Mouse (Mus musculus) heart, adult 2 months (tissue): Measurements from ENCODE around the gene Cavin4. TPM values are rescaled to one million over a fixed set of nuclear protein-coding genes. Genes with fewer than 3 reads are reported as not detected.
A peak's percentile ranks its signal among the peaks of the same experiment; 100 is the strongest.
"Not testable (repeated sequence)": the region's sequence is repeated elsewhere in the genome, so short reads cannot be mapped to it uniquely, and the experiment has no call there.

ENCODE experiments used
- DNase-seq, 2 experiments: peaks; one replicate each; pipeline ENCODE4 v3.0.0; 2021
- H3K27ac ChIP-seq: fragments of 200-600 bp; 2 replicates; pipeline ENCODE4 v1.8.1; 2022
- H3K27me3 ChIP-seq: fragments of 200-500 bp; 2 replicates; pipeline ENCODE4 v1.6.1; 2012; ENCODE audit warnings: mild to moderate bottlenecking, low read length, inconsistent platforms, mixed read lengths; ENCODE audit not compliant: control insufficient read depth, insufficient read depth
- H3K36me3 ChIP-seq: fragments of 200-500 bp; 2 replicates; pipeline ENCODE4 v1.6.1; 2012; ENCODE audit warnings: low read length, inconsistent platforms; ENCODE audit not compliant: control insufficient read depth, insufficient read depth
- H3K4me1 ChIP-seq: fragments of 200-500 bp; 2 replicates; pipeline ENCODE4 v1.6.1; 2011; ENCODE audit warnings: low read length; ENCODE audit not compliant: control insufficient read depth, insufficient read depth
- H3K4me3 ChIP-seq: fragments of 200-600 bp; 2 replicates; pipeline ENCODE4 v1.8.1; 2022
- H3K79me2 ChIP-seq: fragments of 200-500 bp; replicated peaks from 2 replicates; pipeline ENCODE4 v1.6.1; 2012; ENCODE audit warnings: mild to moderate bottlenecking, inconsistent platforms, low read length, moderate library complexity, mixed read lengths; ENCODE audit not compliant: control insufficient read depth, insufficient read depth
- H3K9ac ChIP-seq: fragments of 200-500 bp; 2 replicates; pipeline ENCODE4 v1.6.1; 2012; ENCODE audit warnings: low read depth, mild to moderate bottlenecking, control low read depth, inconsistent platforms, low read length, mixed read lengths
- CTCF ChIP-seq: fragments of 200-600 bp; IDR thresholded peaks from 2 replicates; pipeline ENCODE4 v1.8.1; 2022; ENCODE audit warnings: antibody characterized with exemption, mild to moderate bottlenecking, moderate library complexity
- EP300 ChIP-seq: fragments of 200-500 bp; IDR thresholded peaks from 2 replicates; pipeline ENCODE4 v1.6.1; 2011; ENCODE audit warnings: low read depth, low read length, control low read depth; ENCODE audit not compliant: insufficient read depth
- POLR2A ChIP-seq: fragments of 200-500 bp; IDR thresholded peaks from 2 replicates; pipeline ENCODE4 v1.6.1; 2011; ENCODE audit warnings: mild to moderate bottlenecking, low read depth, low read length, control low read depth; ENCODE audit not compliant: insufficient read depth
- WGBS: fragments of 180-500 bp; shearing (Covaris S2); methylation state at CpG from one replicate; pipeline ENCODE4 v1.1.7; 2018; 5-methylcytosine and 5-hydroxymethylcytosine counted together
- intact Hi-C: fragments of 180-260 bp; cut with DNase I; formaldehyde crosslinking; loops from one replicate; pipeline ENCODE4 v1.15.1; 2025
- polyA plus RNA-seq: library from polyadenylated mRNA; depleted of rRNA; stranded (reverse); fragments of >200 nt; gene quantifications from 2 replicates; pipeline ENCODE4 v1.2.3, GENCODE M21; 2012
- total RNA-seq, 2 experiments: library from RNA; stranded (reverse); gene quantifications; 2 replicates each; pipeline ENCODE4 v1.2.3; 2021

Cavin4 gene
- total and polyA plus RNA-seq, 3 experiments = 22.1 to 107 (median 102) TPM

GRCm38 (mm10) chr4:48680214-48680613 lies 16.9 kb downstream of the Cavin4 start:
- Histone ChIP-seq H3K36me3 (no peaks in the 10 kb centered on the region), H3K27me3 (no peaks in the 10 kb centered on the region), H3K79me2 (no peaks in the 10 kb centered on the region), H3K27ac (no peak overlapping the region), H3K9ac (no peak overlapping the region), H3K4me1 (no peaks in the 10 kb centered on the region), H3K4me3 (no peak overlapping the region)
- DNase-seq = no peak
- WGBS = 57% methylated on average over 7 of the region's 7 CpGs
- intact Hi-C loops = loop anchor here (2.0 to 10.0 kb wide), 5 partner anchors 48 to 455 kb away; partner anchors contain the start of gene Tmeff1
- TF ChIP-seq POLR2A (no peak), EP300 (no peak), CTCF (no peak)

GRCm38 (mm10) chr4:48680648-48681343 lies 17.5 kb downstream of the Cavin4 start:
- intact Hi-C loops = loop anchor here (2.0 to 10.0 kb wide), 5 partner anchors 48 to 456 kb away; partner anchors contain the start of gene Tmeff1
- Histone ChIP-seq H3K9ac (no peak overlapping the region), H3K79me2 (no peaks in the 10 kb centered on the region), H3K27ac (no peak overlapping the region), H3K4me1 (no peaks in the 10 kb centered on the region), H3K27me3 (no peaks in the 10 kb centered on the region), H3K36me3 (no peaks in the 10 kb centered on the region), H3K4me3 (0 out of 2 replicates have a peak overlapping the region, but pooled peaks have one; percentile 10)
- WGBS = 33% methylated on average over 10 of the region's 11 CpGs
- TF ChIP-seq EP300 (no peak), CTCF (peak; percentile 77)
- no peak for DNase-seq

- Histone ChIP-seq H3K27me3 (no peaks in the 10 kb centered on the region), H3K9ac (no peak overlapping the region), H3K36me3 (no peaks in the 10 kb centered on the region), H3K4me1 (no peaks in the 10 kb centered on the region), H3K79me2 (no peaks in the 10 kb centered on the region), H3K27ac (no peak overlapping the region), H3K4me3 (no peak overlapping the region)
- no peak for TF ChIP-seq CTCF
- 91% methylated on average over 8 of the region's 8 CpGs for WGBS
- DNase-seq = no peak
- intact Hi-C loops = loop anchor here (5.0 to 10.0 kb wide), 4 partner anchors 51 to 458 kb away; partner anchors contain the start of gene Tmeff1
These were observed 19.8 kb downstream of the Cavin4 start for GRCm38 (mm10) chr4:48683126-48683525.

GRCm38 (mm10) chr4:48683633-48684209 lies 20.4 kb downstream of the Cavin4 start:
- H3K4me1 ChIP-seq, H3K27ac ChIP-seq, H3K27me3 ChIP-seq, H3K36me3 ChIP-seq, H3K79me2 ChIP-seq, H3K4me3 ChIP-seq, DNase-seq, H3K9ac ChIP-seq: not testable (repeated sequence)
- 96% methylated on average over 19 of the region's 21 CpGs for WGBS
- intact Hi-C loops = loop anchor here (5.0 to 10.0 kb wide), 4 partner anchors 51 to 459 kb away; partner anchors contain the start of gene Tmeff1

GRCm38 (mm10) chr4:48684593-48685187 lies 21.4 kb downstream of the Cavin4 start:
- no peak overlapping the region for H3K4me3 ChIP-seq
- DNase-seq = no peak
- 43% methylated on average over 7 of the region's 7 CpGs for WGBS
- H3K36me3 ChIP-seq = no peaks in the 10 kb centered on the region
- H3K79me2 ChIP-seq = no peaks in the 10 kb centered on the region
- no peak overlapping the region for H3K9ac ChIP-seq
- no peaks in the 10 kb centered on the region for H3K27me3 ChIP-seq
- no peak overlapping the region for H3K27ac ChIP-seq
- TF ChIP-seq POLR2A = no peak
- TF ChIP-seq CTCF = no peak
- TF ChIP-seq EP300 = no peak
- H3K4me1 ChIP-seq = no peaks in the 10 kb centered on the region
- intact Hi-C loops = loop anchor here (5.0 to 10.0 kb wide), 4 partner anchors 52 to 460 kb away; partner anchors contain the start of gene Tmeff1

GRCm38 (mm10) chr4:48688148-48688547 lies 24.8 kb downstream of the Cavin4 start:
- DNase-seq = no peak
- H3K9ac ChIP-seq = no peak overlapping the region
- TF ChIP-seq POLR2A (no peak), EP300 (no peak), CTCF (no peak)
- H3K36me3 ChIP-seq = no peaks in the 10 kb centered on the region
- WGBS = 74% methylated on average over 6 of the region's 6 CpGs
- H3K4me3 ChIP-seq = no peak overlapping the region
- H3K27me3 ChIP-seq = peaks cover 1% of the 10 kb centered on the region; the same call in 1 of the 2 replicates
- H3K27ac ChIP-seq = no peak overlapping the region
- no peaks in the 10 kb centered on the region for H3K79me2 ChIP-seq
- H3K4me1 ChIP-seq = no peaks in the 10 kb centered on the region
- intact Hi-C loops = loop anchor here (10.0 kb wide), 1 partner anchor 463 kb away; no protein-coding TSS in a partner anchor
